Mouse (Mus musculus): ENCODE results near the gene Usp36.

The Usp36 gene

GRCm38 (mm10) chr11:118253447-118254158 lies 36.4 kb downstream of the Usp36 start:
- no peak for ATAC-seq (ENCODE audit: insufficient number of reproducible peaks, low FRiP score, low TSS enrichment)

GRCm38 (mm10) chr11:118249012-118249383 lies 41.0 kb downstream of the Usp36 start:
- no peak for ATAC-seq (ENCODE audit: insufficient number of reproducible peaks, low FRiP score, low TSS enrichment)

GRCm38 (mm10) chr11:118248150-118249011 lies 41.7 kb downstream of the Usp36 start, which contains the start of gene Cyth1:
Gene Cyth1, minus strand, starts transcription at chr11:118248592.
- ATAC-seq (ENCODE audit: insufficient number of reproducible peaks, low FRiP score, low TSS enrichment): peak; percentile 87

- no peak for ATAC-seq (ENCODE audit: insufficient number of reproducible peaks, low FRiP score, low TSS enrichment)
Observed at GRCm38 (mm10) chr11:118247359-118248095, 42.5 kb downstream of the Usp36 start.

GRCm38 (mm10) chr11:118246724-118247123 lies 43.3 kb downstream of the Usp36 start:
- no peak for ATAC-seq (ENCODE audit: insufficient number of reproducible peaks, low FRiP score, low TSS enrichment)

- no peak for ATAC-seq (ENCODE audit: insufficient number of reproducible peaks, low FRiP score, low TSS enrichment)
Observed at GRCm38 (mm10) chr11:118245130-118245529, 44.9 kb downstream of the Usp36 start.

- no peak for ATAC-seq (ENCODE audit: insufficient number of reproducible peaks, low FRiP score, low TSS enrichment)
Observed at GRCm38 (mm10) chr11:118243627-118244261, 46.3 kb downstream of the Usp36 start.

- ATAC-seq (ENCODE audit: insufficient number of reproducible peaks, low FRiP score, low TSS enrichment): no peak
Observed at GRCm38 (mm10) chr11:118242506-118242905, 47.5 kb downstream of the Usp36 start.

- ATAC-seq (ENCODE audit: insufficient number of reproducible peaks, low FRiP score, low TSS enrichment): no peak
Observed at GRCm38 (mm10) chr11:118240388-118240787, 49.7 kb downstream of the Usp36 start.

- no peak for ATAC-seq (ENCODE audit: insufficient number of reproducible peaks, low FRiP score, low TSS enrichment)
Observed at GRCm38 (mm10) chr11:118239281-118240198, 50.5 kb downstream of the Usp36 start.

GRCm38 (mm10) chr11:118236520-118237190 lies 53.4 kb downstream of the Usp36 start:
- no peak for ATAC-seq (ENCODE audit: insufficient number of reproducible peaks, low FRiP score, low TSS enrichment)

- ATAC-seq (ENCODE audit: insufficient number of reproducible peaks, low FRiP score, low TSS enrichment): no peak
Observed at GRCm38 (mm10) chr11:118234929-118235328, 55.1 kb downstream of the Usp36 start.

- ATAC-seq (ENCODE audit: insufficient number of reproducible peaks, low FRiP score, low TSS enrichment): no peak
Observed at GRCm38 (mm10) chr11:118234500-118234899, 55.5 kb downstream of the Usp36 start.

GRCm38 (mm10) chr11:118233924-118234323 lies 56.1 kb downstream of the Usp36 start:
- no peak for ATAC-seq (ENCODE audit: insufficient number of reproducible peaks, low FRiP score, low TSS enrichment)

- ATAC-seq (ENCODE audit: insufficient number of reproducible peaks, low FRiP score, low TSS enrichment): no peak
Observed at GRCm38 (mm10) chr11:118232314-118232831, 57.7 kb downstream of the Usp36 start.

GRCm38 (mm10) chr11:118229941-118230340 lies 60.1 kb downstream of the Usp36 start:
- ATAC-seq (ENCODE audit: insufficient number of reproducible peaks, low FRiP score, low TSS enrichment): no peak

GRCm38 (mm10) chr11:118227650-118228049 lies 62.4 kb downstream of the Usp36 start:
- ATAC-seq (ENCODE audit: insufficient number of reproducible peaks, low FRiP score, low TSS enrichment): no peak

- ATAC-seq (ENCODE audit: insufficient number of reproducible peaks, low FRiP score, low TSS enrichment): no peak
Observed at GRCm38 (mm10) chr11:118226850-118227249, 63.2 kb downstream of the Usp36 start.

GRCm38 (mm10) chr11:118225862-118226261 lies 64.2 kb downstream of the Usp36 start:
- no peak for ATAC-seq (ENCODE audit: insufficient number of reproducible peaks, low FRiP score, low TSS enrichment)

Measured in cerebellum, adult (tissue).